Mouse (Mus musculus) E14TG2a.4 (cell line): ENCODE measurements around the gene Olfr193.
"Not testable (repeated sequence)": the region's sequence is repeated elsewhere in the genome, so short reads cannot be mapped to it uniquely, and the experiment has no call there.

Experiments
- H3K27me3 ChIP-seq: 2 replicates; pipeline ENCODE4 v1.6.1; 2014; ENCODE audit warnings: low read length, control low read depth; ENCODE audit not compliant: insufficient read depth
- H3K36me3 ChIP-seq: 2 replicates; pipeline ENCODE4 v1.6.1; 2014; ENCODE audit warnings: low read length, control low read depth; ENCODE audit not compliant: insufficient read depth
- H3K4me1 ChIP-seq: replicated peaks from 2 replicates; pipeline ENCODE4 v1.6.1; 2014; ENCODE audit warnings: low read depth, low read length, control low read depth
- H3K4me3 ChIP-seq: replicated peaks from 2 replicates; pipeline ENCODE4 v1.5.1; 2014; ENCODE audit warnings: mild to moderate bottlenecking, low read length
- H3K9me3 ChIP-seq: 2 replicates; pipeline ENCODE4 v1.6.1; 2014; ENCODE audit warnings: low read length, control low read depth
- CTCF ChIP-seq: conservative IDR thresholded peaks from 2 replicates; pipeline ENCODE4 v1.5.1; 2014; ENCODE audit warnings: low read length
- NANOG ChIP-seq: IDR thresholded peaks from 2 replicates; pipeline ENCODE4 v1.6.1; 2014; ENCODE audit warnings: borderline replicate concordance, low read length, mixed read lengths
- POU5F1 ChIP-seq: IDR thresholded peaks from 2 replicates; pipeline ENCODE4 v1.6.1; 2014; ENCODE audit warnings: low read length, borderline replicate concordance

The Olfr193 gene

DNA sequence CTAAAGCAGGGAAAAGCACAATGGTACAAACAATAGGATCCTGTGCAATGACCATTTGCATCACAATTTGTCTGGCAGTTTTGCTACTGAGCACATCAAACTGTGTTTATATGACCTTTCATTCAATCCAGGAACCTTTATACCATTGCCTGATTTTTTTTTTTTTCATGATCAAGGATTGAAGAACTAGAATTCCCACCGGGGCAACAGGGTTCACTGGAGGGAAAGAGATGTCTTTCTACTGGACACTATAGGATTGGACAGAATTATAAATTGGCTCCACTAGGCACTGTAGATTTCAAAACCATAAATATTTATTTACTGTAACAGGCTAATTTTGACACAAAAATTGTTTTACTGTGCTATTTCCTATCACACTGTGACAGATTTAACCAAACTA lies at the start of gene Olfr193:
Gene Olfr193 (minus strand): TSS at position 101 of the 400 bp plus-strand sequence.
- H3K27me3 ChIP-seq: no peaks in the 10 kb centered on the region
- H3K4me1 ChIP-seq: no peaks in the 10 kb centered on the region
- no peak within 1 kb of the TSS for H3K4me3 ChIP-seq
- no peaks in the 10 kb centered on the region for H3K9me3 ChIP-seq
- no peaks in the 10 kb centered on the region for H3K36me3 ChIP-seq
- no peak for TF ChIP-seq POU5F1
- TF ChIP-seq NANOG: no peak
- no peak for TF ChIP-seq CTCF

DNA sequence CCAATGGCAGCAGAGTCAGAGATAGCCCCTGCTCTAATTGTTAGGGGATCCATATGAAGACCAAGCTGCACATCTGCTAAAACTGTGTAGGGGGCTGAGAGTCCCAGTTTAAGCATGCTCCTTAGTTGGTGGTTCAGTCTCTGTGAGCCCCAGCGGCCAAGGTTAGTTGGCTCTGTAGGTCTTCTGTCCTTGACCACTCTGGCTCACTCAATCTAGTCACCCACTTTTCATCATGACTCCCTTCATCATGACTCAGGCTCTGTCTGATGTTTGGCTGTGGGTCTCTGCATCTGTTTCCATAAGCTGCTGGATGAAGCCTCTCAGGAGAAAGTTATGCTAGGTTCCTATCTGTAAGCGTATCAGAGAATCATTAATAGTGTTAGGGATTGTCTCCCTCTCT lies 40.3 kb upstream of the Olfr193 start:
- Histone ChIP-seq H3K9me3 (no peaks in the 10 kb centered on the region), H3K27me3 (no peaks in the 10 kb centered on the region), H3K4me3 (no peak overlapping the region), H3K4me1 (no peaks in the 10 kb centered on the region), H3K36me3 (no peaks in the 10 kb centered on the region)
- TF ChIP-seq CTCF: no peak
- no peak for TF ChIP-seq NANOG
- no peak for TF ChIP-seq POU5F1

GRCm38 (mm10) chr16:59146746-59147145 lies 35.1 kb upstream of the Olfr193 start, which contains the start of gene Olfr195:
Gene Olfr195 (plus strand): TSS chr16:59147046.
- Histone ChIP-seq H3K36me3 (no peaks in the 10 kb centered on the region), H3K9me3 (peaks cover 19% of the 10 kb centered on the region), H3K4me3 (no peak within 1 kb of the TSS), H3K27me3 (no peaks in the 10 kb centered on the region), H3K4me1 (no peaks in the 10 kb centered on the region)
- TF ChIP-seq CTCF: no peak
- TF ChIP-seq NANOG: no peak
- TF ChIP-seq POU5F1: no peak

- peaks cover 19% of the 10 kb centered on the region for H3K9me3 ChIP-seq
- TF ChIP-seq POU5F1 (no peak), CTCF (no peak), NANOG (no peak)
- H3K4me3 ChIP-seq: no peak overlapping the region
- no peaks in the 10 kb centered on the region for H3K36me3 ChIP-seq
- H3K4me1 ChIP-seq: no peaks in the 10 kb centered on the region
- H3K27me3 ChIP-seq: no peaks in the 10 kb centered on the region
These were observed 29.4 kb upstream of the Olfr193 start for GRCm38 (mm10) chr16:59141105-59141504.

DNA sequence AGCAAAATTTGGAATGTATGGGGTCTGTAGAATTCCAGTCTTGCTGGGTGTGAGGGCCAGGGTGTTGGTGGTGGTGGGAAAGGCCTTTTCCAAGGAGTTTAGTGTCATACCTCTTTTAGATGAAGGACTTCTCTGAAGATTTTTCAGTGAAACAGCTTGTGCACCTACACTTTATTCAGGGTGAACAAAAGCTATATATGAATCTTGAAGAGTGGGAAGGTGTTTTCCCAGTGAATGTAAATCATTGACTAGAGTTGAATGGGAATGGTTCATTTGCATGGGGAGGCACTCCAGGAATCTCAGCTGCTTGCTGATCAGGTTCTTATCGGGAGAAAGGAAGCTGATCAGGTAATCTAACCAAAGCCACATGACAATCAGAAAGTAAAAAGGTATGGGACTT lies 19.1 kb upstream of the Olfr193 start:
- Histone ChIP-seq H3K9me3 (no peaks in the 10 kb centered on the region), H3K36me3 (no peaks in the 10 kb centered on the region), H3K4me1 (no peaks in the 10 kb centered on the region), H3K4me3 (no peak overlapping the region), H3K27me3 (no peaks in the 10 kb centered on the region)
- TF ChIP-seq NANOG (no peak), CTCF (no peak), POU5F1 (no peak)

- no peaks in the 10 kb centered on the region for H3K36me3 ChIP-seq
- H3K27me3 ChIP-seq: no peaks in the 10 kb centered on the region
- no peak for TF ChIP-seq POU5F1
- TF ChIP-seq NANOG: no peak
- no peak for TF ChIP-seq CTCF
- H3K4me1 ChIP-seq: no peaks in the 10 kb centered on the region
- H3K4me3 ChIP-seq: no peak within 1 kb of the TSS
- H3K9me3 ChIP-seq: no peaks in the 10 kb centered on the region
These were observed 9.3 kb upstream of the Olfr193 start, which contains the start of gene Olfr194 for GRCm38 (mm10) chr16:59120969-59121368. Gene Olfr194 (minus strand): TSS chr16:59121069.

DNA sequence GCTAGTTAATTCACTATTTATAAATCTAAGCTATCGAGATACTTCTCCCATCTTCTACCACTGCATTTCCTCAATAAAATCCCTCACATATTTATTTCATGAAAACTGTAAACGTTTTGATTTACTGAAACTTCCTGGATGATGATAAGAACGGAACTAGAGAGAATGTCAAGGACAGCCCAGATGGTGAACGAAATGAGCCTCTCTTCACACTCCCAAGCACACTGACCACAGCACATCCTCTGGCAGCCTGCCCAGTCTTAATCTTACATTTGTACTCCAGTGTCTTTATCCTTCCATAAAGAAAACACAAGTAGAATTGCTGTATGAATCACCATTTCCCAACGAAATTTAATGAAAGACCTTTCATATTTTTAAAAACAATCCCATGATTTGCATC lies 3.2 kb downstream of the Olfr193 start:
- H3K27me3 ChIP-seq, H3K4me1 ChIP-seq: not testable (repeated sequence)

DNA sequence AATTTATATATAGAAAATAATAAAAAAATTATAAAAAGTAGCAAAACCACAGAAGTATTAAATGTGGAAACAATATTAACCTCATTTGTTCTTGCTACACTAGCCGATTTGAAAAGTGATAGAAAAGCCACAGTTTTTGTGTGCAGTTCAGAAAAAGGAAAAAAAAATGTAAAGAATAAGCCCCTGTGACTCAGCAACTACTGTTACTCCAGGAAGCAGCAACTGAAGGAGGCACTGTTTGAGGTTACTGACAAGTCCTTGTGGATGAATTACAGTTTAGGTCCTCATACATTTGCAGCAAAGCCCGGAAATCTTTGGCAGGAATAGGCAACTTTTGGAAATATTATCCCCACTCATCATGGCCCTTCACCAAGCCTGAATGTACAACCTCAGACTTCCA lies 6.4 kb downstream of the Olfr193 start:
- Histone ChIP-seq H3K4me3 (no peak overlapping the region), H3K4me1 (no peaks in the 10 kb centered on the region), H3K27me3 (no peaks in the 10 kb centered on the region), H3K36me3 (no peaks in the 10 kb centered on the region), H3K9me3 (no peaks in the 10 kb centered on the region)
- TF ChIP-seq CTCF (no peak), POU5F1 (no peak), NANOG (no peak)

More for the DNA sequence above, 3.2 kb downstream of the Olfr193 start:
- H3K9me3 ChIP-seq, H3K4me3 ChIP-seq, H3K36me3 ChIP-seq: not testable (repeated sequence)

GRCm38 (mm10) chr16:59089722-59090121 lies 22.0 kb downstream of the Olfr193 start, which contains the start of gene Olfr191:
Gene Olfr191 (minus strand): TSS chr16:59089822.
- not testable (repeated sequence) for H3K4me3 ChIP-seq, H3K36me3 ChIP-seq, H3K4me1 ChIP-seq, H3K27me3 ChIP-seq, H3K9me3 ChIP-seq
- TF ChIP-seq NANOG: peak; percentile 34; the same call in 1 of the 2 replicates

DNA sequence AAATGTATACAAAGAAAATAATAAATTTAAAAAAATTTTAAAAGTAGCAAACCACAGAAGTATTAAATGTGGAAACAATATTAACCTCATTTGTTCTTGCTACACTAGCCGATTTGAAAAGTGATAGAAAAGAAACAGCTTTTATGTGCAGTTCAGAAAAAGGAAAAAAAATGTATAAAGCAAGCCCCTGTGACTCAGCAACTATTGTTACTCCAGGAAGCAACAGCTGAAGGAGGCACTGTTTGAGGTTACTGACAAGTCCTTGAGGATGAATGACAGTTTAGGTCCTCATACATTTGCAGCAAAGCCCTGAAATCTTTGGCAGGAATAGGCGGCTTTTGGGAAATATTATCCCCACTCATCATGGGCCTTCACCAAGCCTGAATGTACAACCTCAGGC lies 30.6 kb downstream of the Olfr193 start:
- H3K9me3 ChIP-seq, H3K36me3 ChIP-seq, H3K27me3 ChIP-seq, H3K4me3 ChIP-seq, H3K4me1 ChIP-seq: not testable (repeated sequence)
